Mouse (Mus musculus) thymus, adult 2 months (tissue): Measurements from ENCODE around the gene Blvrb.

Source experiments
- CTCF ChIP-seq: fragments of 200-500 bp; IDR thresholded peaks from 2 replicates; pipeline ENCODE4 v1.5.1; 2012; ENCODE audit warnings: mild to moderate bottlenecking, control low read depth, low read length, moderate library complexity, borderline replicate concordance; ENCODE audit not compliant: control insufficient read depth, poor library complexity, insufficient read depth; ENCODE audit errors: extremely low read depth
- POLR2A ChIP-seq: fragments of 200-500 bp; IDR thresholded peaks from 2 replicates; pipeline ENCODE4 v1.6.1; 2012; ENCODE audit warnings: mild to moderate bottlenecking, low read length, control low read depth, moderate library complexity; ENCODE audit not compliant: control insufficient read depth, poor library complexity, insufficient read depth; ENCODE audit errors: extremely low read depth

DNA sequence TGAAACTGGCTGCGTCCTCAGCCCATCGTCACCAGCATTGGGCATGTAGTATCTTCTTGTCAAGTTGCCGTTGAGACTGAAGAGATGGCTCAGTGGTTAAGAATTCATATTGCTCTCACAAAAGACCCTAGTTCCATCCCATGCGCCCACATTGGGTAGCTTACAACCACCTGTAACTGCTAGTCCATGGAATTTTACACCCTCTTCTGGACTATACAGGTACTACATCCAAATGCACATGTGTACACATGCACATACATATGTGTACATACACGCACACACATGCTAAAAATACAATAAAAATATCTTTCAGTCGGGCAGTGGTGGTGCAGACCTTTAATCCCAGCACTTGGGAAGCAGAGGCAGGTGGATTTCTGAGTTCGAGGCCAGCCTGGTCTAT lies 41.3 kb upstream of the Blvrb start:
- TF ChIP-seq CTCF: no peak
- no peak for TF ChIP-seq POLR2A
